Mouse (Mus musculus): Measurements from ENCODE around the gene Nr1h2. TPM values are rescaled to one million over a fixed set of nuclear protein-coding genes. Genes with fewer than 3 reads are reported as not detected.

The Nr1h2 gene
- total and polyA plus RNA-seq, 3 experiments = 13.9 to 50.0 (median 43.8) TPM

GRCm38 (mm10) chr7:44551301-44551700 is 2.5 kb downstream of the Nr1h2 start:
- dilution Hi-C loops (cut with MboI; ENCODE audit: extremely low pct_ligation_motif_present, extremely low pct_unique_long_range_greater_than_20kb, low sequenced_read_pairs) (no loop called here), in situ Hi-C loops (cut with MboI; ENCODE audit: low pct_ligation_motif_present, low pct_unique_long_range_greater_than_20kb, low sequenced_read_pairs) (loop anchor here (5.0 kb wide), 1 partner anchor 44 kb away; no protein-coding TSS in a partner anchor)
- Histone ChIP-seq H3K27ac (ENCODE audit: insufficient read depth, low read depth) (no peak overlapping the region), H3K9ac (ENCODE audit: insufficient read depth, low read depth) (no peak overlapping the region), H3K79me2 (replicated peaks; ENCODE audit: control insufficient read depth, extremely low read depth, insufficient read depth, poor library complexity, severe bottlenecking) (peaks cover 10% of the 10 kb centered on the region; the same call in 1 of the 2 replicates), H3K36me3 (replicated peaks in 1 of 2; ENCODE audit: control insufficient read depth in 1 of 2, insufficient read depth in 1 of 2, low read length in 1 of 2) (peaks cover 30 to 37% of the 10 kb centered on the region in 2 experiments), H3K4me3 (replicated peaks in 1 of 3; ENCODE audit: low read depth in 2 of 3, low read length in 2 of 3, poor library complexity in 1 of 3) (no peak overlapping the region), H3K4me2 (ENCODE audit: insufficient read depth, low read depth, poor library complexity, severe bottlenecking) (no peak overlapping the region), H3K4me1 (ENCODE audit: control insufficient read depth in 1 of 2, insufficient read depth in 2 of 2) (peaks cover 12 to 27% of the 10 kb centered on the region in 2 experiments), H3K9me3 (replicated peaks; ENCODE audit: low read length) (no peaks in the 10 kb centered on the region), H3K27me3 (replicated peaks) (no peaks in the 10 kb centered on the region)
- TF ChIP-seq ZC3H11A (IDR thresholded peaks at IDR 0.05; ENCODE audit: low read depth, low read length) = no peak
- DNase-seq (ENCODE audit: extremely low read depth) = no peak

- no peak overlapping the region for H3K9ac ChIP-seq (ENCODE audit: insufficient read depth, low read depth)
- H3K4me3 ChIP-seq (replicated peaks in 1 of 3; ENCODE audit: low read depth in 2 of 3, low read length in 2 of 3, poor library complexity in 1 of 3) = no peak overlapping the region
- H3K36me3 ChIP-seq (replicated peaks in 1 of 2; ENCODE audit: control insufficient read depth in 1 of 2, insufficient read depth in 1 of 2, low read length in 1 of 2) = peaks cover 30 to 40% of the 10 kb centered on the region in 2 experiments
- no peak overlapping the region for H3K27ac ChIP-seq (ENCODE audit: insufficient read depth, low read depth)
- no peak overlapping the region for H3K4me2 ChIP-seq (ENCODE audit: insufficient read depth, low read depth, poor library complexity, severe bottlenecking)
- H3K79me2 ChIP-seq (replicated peaks; ENCODE audit: control insufficient read depth, extremely low read depth, insufficient read depth, poor library complexity, severe bottlenecking) = peaks cover 10% of the 10 kb centered on the region; the same call in 1 of the 2 replicates
- peaks cover 12 to 33% of the 10 kb centered on the region in 2 experiments for H3K4me1 ChIP-seq (ENCODE audit: control insufficient read depth in 1 of 2, insufficient read depth in 2 of 2)
- peaks cover 3% of the 10 kb centered on the region for H3K9me3 ChIP-seq (replicated peaks; ENCODE audit: low read length)
- H3K27me3 ChIP-seq (replicated peaks) = no peaks in the 10 kb centered on the region
- no peak for DNase-seq (ENCODE audit: extremely low read depth)
- TF ChIP-seq ZKSCAN1 (IDR thresholded peaks at IDR 0.05; ENCODE audit: borderline replicate concordance, low read depth, low read length) (no peak), MAZ (IDR thresholded peaks at IDR 0.05; ENCODE audit: low read depth, low read length) (no peak), MAX (IDR thresholded peaks at IDR 0.05; ENCODE audit: low read length) (no peak), TCF12 (IDR thresholded peaks at IDR 0.05; ENCODE audit: low read depth, low read length) (no peak), JUND (conservative IDR thresholded peaks at IDR 0.05; ENCODE audit: low read depth, low read length) (no peak), SIN3A (IDR thresholded peaks at IDR 0.05; ENCODE audit: low read length) (no peak), MAFK (IDR thresholded peaks at IDR 0.05; ENCODE audit: insufficient replicate concordance, low read length) (no peak), ELF1 (IDR thresholded peaks at IDR 0.05; ENCODE audit: low read depth, low read length) (no peak), IRF4 (IDR thresholded peaks at IDR 0.05; ENCODE audit: low read depth, low read length) (no peak)
- in situ Hi-C loops (cut with MboI; ENCODE audit: low pct_ligation_motif_present, low pct_unique_long_range_greater_than_20kb, low sequenced_read_pairs) (loop anchor here (5.0 kb wide), 1 partner anchor 43 kb away; no protein-coding TSS in a partner anchor), dilution Hi-C loops (cut with MboI; ENCODE audit: extremely low pct_ligation_motif_present, extremely low pct_unique_long_range_greater_than_20kb, low sequenced_read_pairs) (no loop called here)
These were observed 3.4 kb downstream of the Nr1h2 start for GRCm38 (mm10) chr7:44550409-44550678.

GRCm38 (mm10) chr7:44549621-44550408 is 3.9 kb downstream of the Nr1h2 start:
- Histone ChIP-seq H3K27me3 (replicated peaks) (no peaks in the 10 kb centered on the region), H3K79me2 (replicated peaks; ENCODE audit: control insufficient read depth, extremely low read depth, insufficient read depth, poor library complexity, severe bottlenecking) (peaks cover 10% of the 10 kb centered on the region; the same call in 1 of the 2 replicates), H3K9me3 (replicated peaks; ENCODE audit: low read length) (peaks cover 3% of the 10 kb centered on the region), H3K27ac (ENCODE audit: insufficient read depth, low read depth) (no peak overlapping the region), H3K36me3 (replicated peaks in 1 of 2; ENCODE audit: control insufficient read depth in 1 of 2, insufficient read depth in 1 of 2, low read length in 1 of 2) (peaks cover 30 to 45% of the 10 kb centered on the region in 2 experiments), H3K4me2 (ENCODE audit: insufficient read depth, low read depth, poor library complexity, severe bottlenecking) (no peak overlapping the region), H3K4me3 (replicated peaks in 1 of 3; ENCODE audit: low read depth in 2 of 3, low read length in 2 of 3, poor library complexity in 1 of 3) (no peak overlapping the region), H3K4me1 (ENCODE audit: control insufficient read depth in 1 of 2, insufficient read depth in 2 of 2) (peaks cover 12 to 37% of the 10 kb centered on the region in 2 experiments), H3K9ac (ENCODE audit: insufficient read depth, low read depth) (no peak overlapping the region)
- in situ Hi-C loops (cut with MboI; ENCODE audit: low pct_ligation_motif_present, low pct_unique_long_range_greater_than_20kb, low sequenced_read_pairs) (loop anchor here (5.0 kb wide), 1 partner anchor 43 kb away; no protein-coding TSS in a partner anchor), dilution Hi-C loops (cut with MboI; ENCODE audit: extremely low pct_ligation_motif_present, extremely low pct_unique_long_range_greater_than_20kb, low sequenced_read_pairs) (no loop called here)
- no peak for TF ChIP-seq MAFK (IDR thresholded peaks at IDR 0.05; ENCODE audit: insufficient replicate concordance, low read length)
- no peak for TF ChIP-seq JUN (IDR thresholded peaks at IDR 0.05; ENCODE audit: insufficient read depth, low read depth, low read length)
- no peak for TF ChIP-seq EP300 (IDR thresholded peaks at IDR 0.05; ENCODE audit: low read length)
- no peak for TF ChIP-seq ZNF384 (IDR thresholded peaks at IDR 0.05; ENCODE audit: low read depth, low read length)
- no peak for TF ChIP-seq PAX5 (IDR thresholded peaks at IDR 0.05; ENCODE audit: low read length)
- no peak for TF ChIP-seq JUND (conservative IDR thresholded peaks at IDR 0.05; ENCODE audit: low read depth, low read length)
- no peak for TF ChIP-seq ZMIZ1 (IDR thresholded peaks at IDR 0.05; ENCODE audit: low read depth, low read length)
- no peak for TF ChIP-seq KAT2A (IDR thresholded peaks at IDR 0.05; ENCODE audit: insufficient replicate concordance, low read length)
- no peak for TF ChIP-seq CHD1 (IDR thresholded peaks at IDR 0.05; ENCODE audit: low read depth, low read length)
- no peak for TF ChIP-seq RCOR1 (conservative IDR thresholded peaks at IDR 0.05; ENCODE audit: low read depth, low read length)
- TF ChIP-seq HCFC1 (IDR thresholded peaks at IDR 0.05; ENCODE audit: low read depth, low read length) = no peak
- TF ChIP-seq USF2 (conservative IDR thresholded peaks at IDR 0.05; ENCODE audit: low read depth, low read length) = no peak
- TF ChIP-seq MAZ (IDR thresholded peaks at IDR 0.05; ENCODE audit: low read depth, low read length) = no peak
- no peak for TF ChIP-seq RAD21 (IDR thresholded peaks at IDR 0.05; ENCODE audit: low read depth, low read length)
- no peak for TF ChIP-seq ELF1 (IDR thresholded peaks at IDR 0.05; ENCODE audit: low read depth, low read length)
- TF ChIP-seq ETS1 (conservative IDR thresholded peaks at IDR 0.05; ENCODE audit: low read depth, low read length) = no peak
- no peak for DNase-seq (ENCODE audit: extremely low read depth)

Data from CH12.LX (cell line).